Mouse (Mus musculus) layer of hippocampus, adult 2 months (tissue): ENCODE measurements around the gene Cth. TPM values are rescaled to one million over a fixed set of nuclear protein-coding genes. Genes with fewer than 3 reads are reported as not detected.

Experiments
- DNase-seq, 2 experiments: peaks; one replicate each; pipeline ENCODE4 v3.0.0; 2022; ENCODE audit warnings: low spot score in 2 of 2
- H3K27ac ChIP-seq: fragments of 200-600 bp; 2 replicates; pipeline ENCODE4 v1.8.1; 2022
- H3K4me3 ChIP-seq: fragments of 200-600 bp; 2 replicates; pipeline ENCODE4 v1.8.1; 2022; ENCODE audit warnings: mild to moderate bottlenecking
- CTCF ChIP-seq: fragments of 200-600 bp; conservative IDR thresholded peaks from 2 replicates; pipeline ENCODE4 v1.8.1; 2022; ENCODE audit warnings: antibody characterized with exemption, mild to moderate bottlenecking, moderate library complexity
- total RNA-seq, 2 experiments: library from RNA; stranded (reverse); gene quantifications; 2 replicates each; pipeline ENCODE4 v1.2.3; 2021

The Cth gene
- total RNA-seq, 2 experiments from 2014 or later, result 6.5 to 6.6 TPM

DNA sequence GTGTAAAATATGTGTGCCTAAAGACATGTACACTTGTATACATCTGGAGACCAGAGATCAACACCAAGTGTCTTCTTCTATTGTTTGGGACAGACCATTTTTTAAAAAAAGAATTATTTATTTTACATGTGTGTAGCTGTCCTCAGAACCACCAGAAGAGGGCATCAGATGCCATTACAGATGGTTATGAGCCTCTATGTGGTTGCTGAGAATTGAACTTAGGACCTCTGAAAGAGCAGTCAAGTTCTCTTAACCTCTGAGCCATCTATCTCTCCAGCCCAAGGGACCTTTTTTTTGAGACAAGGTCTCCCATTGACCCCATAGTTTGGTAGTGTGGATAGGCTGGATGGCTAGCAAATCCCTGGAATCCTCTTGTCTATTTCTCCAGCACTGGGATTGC is 33.1 kb downstream of the Cth start:
- no peak overlapping the region for H3K27ac ChIP-seq
- TF ChIP-seq CTCF, result peak; percentile 36; the same call in 1 of the 2 replicates
- H3K4me3 ChIP-seq, result no peak overlapping the region
- DNase-seq, result no peak

DNA sequence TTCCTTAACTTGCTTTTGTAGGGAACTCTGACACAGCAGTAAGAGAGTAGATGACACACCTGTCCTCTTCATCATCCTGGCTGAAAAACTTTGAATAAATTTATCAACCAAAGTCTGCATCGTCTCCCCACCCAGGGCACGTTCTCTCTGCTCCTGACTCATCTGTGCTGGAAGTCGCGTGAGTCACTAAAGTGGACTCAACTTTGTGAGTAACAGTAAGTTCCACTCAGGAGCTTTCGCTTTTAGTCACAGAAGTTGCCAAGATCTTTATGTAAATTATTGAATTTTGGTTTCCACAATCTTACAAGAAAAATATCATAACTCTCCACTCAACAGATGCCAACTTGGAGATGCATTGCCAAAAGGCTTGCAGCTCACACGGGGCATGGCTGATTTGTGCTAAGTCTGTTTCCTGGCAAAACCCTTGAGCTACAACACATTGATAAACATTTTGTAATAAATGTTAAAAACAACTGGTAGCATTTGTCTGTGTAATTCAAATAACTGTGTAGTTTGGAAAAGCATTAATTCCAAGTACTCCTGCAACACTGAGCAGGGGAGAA is 40.7 kb downstream of the Cth start:
- Histone ChIP-seq H3K27ac (no peak overlapping the region), H3K4me3 (no peak overlapping the region)
- DNase-seq, result peak; percentile 35 to 70
- TF ChIP-seq CTCF, result no peak

DNA sequence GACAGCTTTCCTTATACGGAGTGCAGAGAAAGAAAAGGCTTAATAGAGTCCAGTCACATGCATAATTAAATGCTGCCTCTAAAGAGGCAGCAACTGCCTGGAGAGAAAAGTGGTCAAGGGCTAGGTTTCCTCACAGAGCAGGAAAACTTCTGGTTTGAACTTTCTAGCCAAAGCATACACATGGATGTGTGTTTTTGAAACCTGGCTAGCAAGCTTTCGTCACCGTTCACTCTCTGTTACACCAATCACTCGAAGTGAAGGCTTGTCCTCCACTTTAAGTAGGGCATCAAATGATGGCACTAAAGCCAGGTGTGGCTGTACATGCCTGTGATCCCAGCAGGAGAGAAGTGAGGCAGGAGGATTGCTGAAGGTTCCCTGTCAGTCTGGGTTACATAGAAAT is 41.8 kb downstream of the Cth start:
- H3K4me3 ChIP-seq, result no peak overlapping the region
- H3K27ac ChIP-seq, result no peak overlapping the region
- TF ChIP-seq CTCF, result no peak
- DNase-seq, result no peak

DNA sequence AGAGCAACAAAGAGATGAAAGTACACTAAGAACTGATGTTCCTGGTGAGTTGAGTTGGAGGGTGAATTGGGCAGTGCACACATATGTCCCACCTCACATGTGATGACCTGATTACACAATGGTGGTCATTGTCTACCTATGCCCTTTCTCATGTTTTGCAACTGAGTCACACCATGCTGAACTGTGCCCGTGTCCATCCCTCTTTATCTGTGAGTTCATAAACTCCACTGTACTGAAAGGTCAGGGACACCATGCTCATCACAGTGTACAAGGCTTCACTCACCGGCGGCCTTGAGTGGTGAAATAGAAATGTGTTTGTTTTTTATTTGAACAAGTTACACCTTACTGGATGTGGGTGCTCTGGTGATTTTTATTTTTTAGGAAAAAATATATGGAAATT is 42.9 kb downstream of the Cth start:
- Histone ChIP-seq H3K4me3 (no peak overlapping the region), H3K27ac (no peak overlapping the region)
- DNase-seq, result no peak
- TF ChIP-seq CTCF, result no peak

DNA sequence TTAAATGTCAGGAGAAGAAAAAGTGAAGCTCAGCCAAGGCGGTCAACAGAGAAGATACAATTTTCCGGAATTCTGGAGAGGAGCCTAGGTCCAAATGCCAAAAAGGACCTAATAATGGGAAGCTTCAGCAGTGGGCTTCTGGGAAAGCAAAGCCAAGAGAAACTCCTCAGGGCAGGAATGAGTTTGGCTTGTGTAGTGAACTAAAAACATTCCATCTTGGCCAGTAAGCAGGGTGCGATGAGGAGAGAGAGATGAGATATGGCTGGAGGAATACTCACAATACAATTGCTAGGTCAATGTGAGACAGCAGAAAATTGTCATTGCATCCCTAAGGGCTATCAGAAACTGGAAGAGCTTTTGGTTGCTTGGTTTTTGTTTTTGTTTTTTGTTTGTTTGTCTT is 43.9 kb downstream of the Cth start:
- no peak for DNase-seq
- Histone ChIP-seq H3K4me3 (no peak overlapping the region), H3K27ac (no peak overlapping the region)
- TF ChIP-seq CTCF, result no peak

DNA sequence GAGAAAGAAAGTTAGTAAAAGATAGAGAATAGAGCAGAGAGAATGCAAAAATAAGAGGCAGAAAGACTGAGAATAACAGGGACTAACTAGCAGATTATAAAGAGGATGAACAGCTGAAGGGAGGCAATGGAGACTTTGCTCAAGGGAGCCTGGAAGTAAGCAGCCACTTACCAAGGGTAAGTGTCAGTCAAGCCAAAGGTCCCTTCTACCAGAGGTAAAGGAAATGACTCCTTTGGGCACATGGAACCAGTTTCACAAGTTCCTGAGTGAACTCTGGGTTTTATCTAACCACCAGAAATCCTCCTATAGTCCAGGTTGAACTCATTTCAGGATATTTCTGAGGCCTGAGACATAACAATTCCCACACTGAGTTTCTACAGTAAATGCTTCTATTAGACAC is 47.0 kb downstream of the Cth start:
- TF ChIP-seq CTCF, result no peak
- no peak for DNase-seq
- H3K27ac ChIP-seq, result no peak overlapping the region
- H3K4me3 ChIP-seq, result no peak overlapping the region

DNA sequence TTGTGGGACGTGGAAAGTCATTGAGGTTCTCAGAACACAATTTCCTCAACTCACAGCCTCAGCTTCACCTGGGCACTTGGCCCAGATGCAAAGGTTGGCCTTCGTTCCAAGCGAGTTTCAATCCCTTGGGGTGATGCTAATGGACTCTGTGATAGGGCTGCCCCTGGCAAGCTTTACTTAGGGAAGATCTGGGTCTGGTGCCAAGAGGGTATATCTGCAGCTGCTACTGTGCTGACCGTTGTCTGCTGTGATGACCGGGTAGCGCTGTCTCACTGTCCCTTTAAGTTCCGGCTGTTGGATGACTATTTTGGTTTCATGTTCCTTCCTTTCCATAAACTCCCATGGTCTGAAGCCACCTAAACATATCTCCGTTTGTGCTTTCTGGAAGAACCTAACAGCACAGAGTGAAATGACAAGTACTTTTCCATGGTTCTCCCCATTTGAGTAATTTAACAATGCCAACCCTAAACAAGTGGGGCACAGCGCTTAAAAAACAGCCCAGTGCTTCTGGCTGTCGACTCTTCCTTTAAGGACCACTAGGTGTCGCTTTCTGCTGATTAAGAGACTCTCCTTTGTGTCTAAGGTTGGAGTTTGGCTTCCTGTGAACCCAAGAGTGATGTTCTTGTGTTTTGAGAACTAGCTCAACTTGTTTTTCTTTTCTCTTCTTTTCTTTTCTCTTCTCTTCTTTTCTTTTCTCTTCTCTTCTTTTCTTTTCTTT is 48.3 kb downstream of the Cth start:
- no peak overlapping the region for H3K27ac ChIP-seq
- TF ChIP-seq CTCF, result peak; percentile 94
- no peak overlapping the region for H3K4me3 ChIP-seq
- DNase-seq, result peak; percentile 47 to 54

DNA sequence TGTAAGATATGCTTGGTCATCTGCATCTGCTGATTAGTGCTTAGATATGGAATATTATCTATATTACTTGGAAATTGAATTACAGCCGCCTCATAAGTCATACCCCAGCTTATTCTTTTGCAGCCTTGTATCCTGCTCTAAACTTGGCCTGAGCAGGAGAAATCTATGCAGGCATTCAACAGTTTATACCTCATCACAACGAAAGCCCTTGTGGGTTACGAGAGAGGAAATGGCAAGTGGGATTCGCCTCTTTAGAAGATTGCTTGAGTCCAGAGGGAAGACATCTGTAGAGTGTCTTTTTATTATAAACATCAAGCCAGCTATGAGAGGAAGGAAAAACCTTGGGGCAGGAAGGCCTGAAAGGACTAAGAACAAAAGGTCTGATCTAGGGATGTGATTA is 52.0 kb downstream of the Cth start:
- Histone ChIP-seq H3K27ac (no peak overlapping the region), H3K4me3 (no peak overlapping the region)
- no peak for TF ChIP-seq CTCF
- DNase-seq, result no peak

DNA sequence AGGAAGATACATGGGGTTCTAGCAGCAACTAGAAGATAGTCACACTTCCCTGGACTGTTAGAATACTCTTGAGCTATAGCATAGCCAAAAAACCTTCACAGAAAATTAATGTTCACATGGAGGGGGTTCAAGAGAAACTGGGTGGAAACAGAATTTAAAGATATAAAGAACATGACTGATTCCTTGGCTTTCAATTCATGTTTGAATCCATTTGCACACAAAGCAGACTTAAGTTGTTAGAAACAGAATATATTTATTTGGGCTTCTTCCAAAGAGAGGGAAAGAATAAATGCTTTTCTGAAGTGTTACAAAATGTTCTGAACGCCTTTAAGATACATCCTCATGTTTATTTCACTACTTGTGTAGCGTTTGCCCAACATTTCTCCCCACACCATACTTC is 57.0 kb downstream of the Cth start:
- no peak for DNase-seq
- Histone ChIP-seq H3K4me3 (no peak overlapping the region), H3K27ac (no peak overlapping the region)
- no peak for TF ChIP-seq CTCF

DNA sequence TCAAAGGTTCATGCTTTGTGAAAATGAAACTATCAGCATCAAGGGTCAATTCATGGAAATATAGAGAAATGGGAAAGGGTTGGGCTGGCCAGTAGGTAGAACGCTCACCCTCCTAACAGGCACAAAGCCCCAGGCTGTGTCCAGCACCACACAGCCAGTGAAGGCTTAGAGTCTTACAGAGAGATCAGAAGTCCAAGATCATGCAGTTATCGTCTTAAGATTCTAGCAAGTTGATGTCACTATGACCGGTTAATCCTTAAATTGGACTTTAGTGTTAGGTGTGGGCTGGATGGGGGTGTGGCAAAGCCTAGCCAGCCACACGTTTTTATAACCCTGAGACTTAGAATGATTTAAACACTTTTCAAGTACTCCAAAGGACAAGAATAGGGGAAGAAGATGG is 58.6 kb downstream of the Cth start:
- no peak for TF ChIP-seq CTCF
- Histone ChIP-seq H3K27ac (no peak overlapping the region), H3K4me3 (no peak overlapping the region)
- no peak for DNase-seq

DNA sequence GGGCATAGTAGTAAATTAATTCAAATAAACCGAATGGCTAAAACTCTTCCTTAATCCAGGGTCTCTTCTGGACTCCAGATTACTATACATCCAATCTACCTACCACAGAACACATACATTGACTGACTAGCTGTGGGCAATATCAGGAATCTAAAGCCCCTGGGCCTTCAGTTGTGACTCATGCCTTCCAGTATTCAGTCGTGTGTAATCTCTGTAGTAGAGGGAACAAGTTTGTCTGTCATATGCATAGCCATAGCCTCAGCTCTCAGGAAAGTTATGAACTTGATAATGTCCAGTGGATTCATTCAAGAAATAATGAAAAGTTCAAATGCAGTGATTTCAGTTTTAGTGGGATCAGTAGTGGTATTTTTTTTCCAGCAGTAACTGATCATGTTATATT is 59.0 kb downstream of the Cth start:
- H3K4me3 ChIP-seq, result no peak overlapping the region
- H3K27ac ChIP-seq, result no peak overlapping the region
- TF ChIP-seq CTCF, result no peak
- no peak for DNase-seq

DNA sequence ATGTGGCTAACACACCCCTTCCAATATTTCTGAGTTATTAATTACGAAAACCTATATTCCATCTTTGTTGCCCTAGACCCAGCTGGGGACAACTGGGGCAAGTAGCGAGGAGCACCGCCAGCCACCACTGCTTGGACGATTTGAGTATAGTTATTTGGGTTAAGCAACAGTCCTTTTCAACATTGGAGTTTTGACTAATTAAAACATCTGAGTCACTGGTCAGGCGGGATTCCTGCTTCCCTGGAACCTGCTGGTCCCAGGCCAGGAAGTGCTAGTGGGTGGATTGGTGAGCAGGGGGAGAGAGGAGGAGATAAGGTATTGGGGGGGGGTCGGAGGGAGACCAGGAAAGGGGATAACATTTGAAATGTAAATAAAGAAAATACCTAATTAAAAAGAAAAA is 59.4 kb downstream of the Cth start:
- no peak for TF ChIP-seq CTCF
- H3K27ac ChIP-seq, result no peak overlapping the region
- no peak for DNase-seq
- H3K4me3 ChIP-seq, result no peak overlapping the region

DNA sequence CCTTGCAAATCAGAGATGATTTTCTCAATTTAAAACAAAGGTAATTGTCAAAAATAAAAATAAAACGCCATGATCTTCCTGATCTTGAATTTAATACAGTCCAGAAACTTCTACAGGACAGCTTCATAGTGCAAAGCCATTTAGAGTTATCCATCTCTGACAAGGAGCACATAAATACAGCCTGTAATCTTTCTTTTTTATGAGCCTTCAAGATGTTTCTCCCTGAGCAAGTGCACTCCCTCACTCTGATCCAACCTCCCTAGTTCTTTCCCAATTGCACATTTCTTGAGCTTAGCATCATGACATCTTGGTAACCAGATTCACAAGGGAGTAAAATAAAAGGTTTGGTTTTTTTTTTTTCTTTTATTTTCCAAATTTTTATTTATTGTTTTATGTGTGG is 72.1 kb downstream of the Cth start:
- Histone ChIP-seq H3K27ac (no peak overlapping the region), H3K4me3 (no peak overlapping the region)
- DNase-seq, result no peak
- no peak for TF ChIP-seq CTCF

DNA sequence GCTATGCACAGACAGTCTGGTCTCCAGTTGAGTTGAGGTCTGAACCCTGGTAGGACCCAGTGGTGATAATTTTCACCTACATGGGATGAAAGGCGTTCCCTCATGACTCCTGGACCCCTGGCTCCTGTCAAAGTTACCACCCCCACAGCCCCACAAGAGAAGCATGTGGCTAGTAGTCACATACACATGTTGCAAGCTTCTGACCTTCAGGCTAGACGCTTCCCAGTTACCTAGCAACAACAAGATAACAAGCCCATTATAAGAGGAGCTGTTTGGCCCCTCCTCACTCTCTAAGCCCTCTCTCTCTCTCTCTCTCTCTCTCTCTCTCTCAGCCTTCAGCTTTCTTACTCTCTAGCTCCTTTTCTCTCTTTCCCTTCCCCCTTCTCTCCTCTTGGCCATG is 76.4 kb downstream of the Cth start:
- no peak for DNase-seq
- no peak for TF ChIP-seq CTCF
- no peak overlapping the region for H3K4me3 ChIP-seq
- H3K27ac ChIP-seq, result no peak overlapping the region
